Mouse (Mus musculus) E14TG2a.4 (cell line): Measurements from ENCODE around the gene Olfr1197.

ENCODE experiments used
- CTCF ChIP-seq: conservative IDR thresholded peaks from 2 replicates; pipeline ENCODE4 v1.5.1; 2014; ENCODE audit warnings: low read length
- POU5F1 ChIP-seq: IDR thresholded peaks from 2 replicates; pipeline ENCODE4 v1.6.1; 2014; ENCODE audit warnings: low read length, borderline replicate concordance

GRCm38 (mm10) chr2:88732266-88732665 is at the start of gene Olfr1197:
- TF ChIP-seq POU5F1 (no peak), CTCF (no peak)
